ENCODE assay signal across 15 mouse cellular contexts in the genomic region with DNA sequence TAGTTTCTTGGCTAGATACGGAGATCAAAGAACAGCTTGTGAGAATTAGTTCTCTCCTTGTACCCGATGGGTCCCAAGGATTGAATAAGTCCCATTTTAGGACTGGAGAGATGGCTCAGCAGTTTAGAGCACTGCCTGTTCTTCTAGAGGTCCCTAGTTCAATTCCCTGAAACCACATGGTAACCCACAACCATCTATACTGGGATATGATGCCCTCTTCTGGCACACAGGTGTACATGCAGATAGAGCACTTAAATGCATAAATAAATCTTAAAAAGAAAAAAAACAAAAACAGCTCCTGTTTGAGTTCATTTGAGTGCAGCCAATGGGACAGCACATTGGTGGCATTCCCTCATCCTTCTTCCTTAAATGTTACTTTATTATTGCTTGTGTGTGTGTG. TPM values are rescaled to one million over a fixed set of nuclear protein-coding genes. Genes with fewer than 3 reads are reported as not detected.
DNase-seq lines count a peak whose midpoint lies in the region; ATAC-seq and TF ChIP-seq lines count a peak whose summit lies in the region.
"Had no signal": no experiment of that assay in that cellular context is flagged by ENCODE, and none has a peak within 500 bp of the region (broad histone marks: within the 10 kb centered on the region; RNA-seq: fewer than 3 reads in every experiment).

No protein-coding gene starts in this region.

- POLR2A ChIA-PET in Patski (lab: Charles Lee): interaction anchor here (0.7 kb wide), 1 partner anchor 80 kb away, joined by 8 read pairs; no protein-coding TSS in a partner anchor

- CTCF ChIA-PET in Patski (lab: Charles Lee): interaction anchor here (0.9 to 1.9 kb wide), 9 partner anchors 9 to 244 kb away, joined by 3 to 12 read pairs (median 4); partner anchors contain the start of gene Smc3

- H3K79me2 ChIP-seq in heart, adult 2 months (replicated peaks; ENCODE audit: control insufficient read depth, insufficient read depth, low read length): no peaks in the 10 kb centered on the region

- no peak overlapping the region for H3K4me3 ChIP-seq in heart, adult 2 months
- no peak overlapping the region for H3K4me3 ChIP-seq in heart, embryonic 10.5 days
- H3K4me3 ChIP-seq: erythroblast, embryonic 14.5 days; heart, embryonic 15.5 days had no signal

- ATAC-seq in Patski: no peak
- ATAC-seq: inflammation-experienced regulatory T-cells, adult 6 months had no signal

- no peak overlapping the region for H3K27ac ChIP-seq in heart, adult 2 months
- H3K27ac ChIP-seq in heart, embryonic 10.5 days: no peak overlapping the region
- H3K27ac ChIP-seq: heart, embryonic 15.5 days had no signal

- peak; percentile 58 for TF ChIP-seq CTCF in heart, adult 2 months (IDR thresholded peaks at IDR 0.05)
- peak; percentile 47 for TF ChIP-seq CTCF in Patski (IDR thresholded peaks at IDR 0.05)

- no peaks in the 10 kb centered on the region for H3K27me3 ChIP-seq in heart, adult 2 months (ENCODE audit: control insufficient read depth, insufficient read depth, low read length)
- no peaks in the 10 kb centered on the region for H3K27me3 ChIP-seq in heart, embryonic 10.5 days (ENCODE audit: insufficient read depth, poor library complexity, severe bottlenecking)
- H3K27me3 ChIP-seq in Patski: no peaks in the 10 kb centered on the region
- H3K27me3 ChIP-seq: heart, embryonic 15.5 days had no signal

- TF ChIP-seq POLR2A in heart, adult 2 months (IDR thresholded peaks at IDR 0.05; ENCODE audit: insufficient read depth, low read depth, low read length): no peak

- no peak overlapping the region for H3K9ac ChIP-seq in heart, adult 2 months (ENCODE audit: low read depth, low read length)
- H3K9ac ChIP-seq: heart, embryonic 15.5 days had no signal

- WGBS in heart, adult 2 months: 90% methylated on average over 2 of the region's 2 CpGs
- WGBS in heart, embryonic 10.5 days: 90% methylated on average over 2 of the region's 2 CpGs

- DNase-seq in heart, adult 2 months: no peak
- DNase-seq in heart, embryonic 10.5 days (ENCODE audit: low spot score): no peak
- DNase-seq in retina, postnatal 1 day: peak; percentile 26
- no peak for DNase-seq in retina, embryonic 14.5 days (ENCODE audit: low spot score)
- no peak for DNase-seq in Patski (ENCODE audit: low read depth, low spot score)
- DNase-seq in naive thymus-derived CD4-positive, alpha-beta T cell, adult 2 months (ENCODE audit: low read depth): peak; percentile 58
- no peak for DNase-seq in frontal cortex, postnatal 14 days (ENCODE audit: low spot score in 2 of 2)
- no peak for DNase-seq in left cerebral cortex, postnatal 4 days
- DNase-seq: adrenal gland, postnatal 36 days; cerebellum, postnatal 14 days; thymus, postnatal 4 days had no signal

- in situ Hi-C loops in Patski (cut with MboI; ENCODE audit: low pct_unique_long_range_greater_than_20kb): no loop called here

- no peak for TF ChIP-seq EP300 in heart, adult 2 months (IDR thresholded peaks at IDR 0.05; ENCODE audit: insufficient read depth, low read depth, low read length)

- no peaks in the 10 kb centered on the region for H3K4me1 ChIP-seq in heart, adult 2 months (ENCODE audit: control insufficient read depth, insufficient read depth, low read length)
- no peaks in the 10 kb centered on the region for H3K4me1 ChIP-seq in heart, embryonic 10.5 days
- H3K4me1 ChIP-seq: heart, embryonic 15.5 days had no signal

- intact Hi-C loops in heart, adult 2 months (cut with DNase I): loop anchor here (5.0 kb wide), 1 partner anchor 36 kb away; the partner anchor contains the start of gene Smc3
- intact Hi-C loops in left cerebral cortex, postnatal 4 days (cut with DNase I): loop anchor here (10.0 kb wide), 1 partner anchor 243 kb away; the partner anchor contains the start of gene Smndc1

- no peaks in the 10 kb centered on the region; the same call in 1 of the 2 replicates for H3K36me3 ChIP-seq in heart, adult 2 months (ENCODE audit: control insufficient read depth, insufficient read depth, low read length)
- peaks cover 89% of the 10 kb centered on the region for H3K36me3 ChIP-seq in heart, embryonic 10.5 days

- H3K9me3 ChIP-seq in heart, embryonic 10.5 days: no peaks in the 10 kb centered on the region
- H3K9me3 ChIP-seq: G1E; heart, embryonic 15.5 days had no signal

RNA-seq across cellular contexts. Expression of gene Smc3, which starts 37.8 kb away (rescaled TPM):
- total RNA-seq in heart, adult 2 months (2021): 10 to 100 TPM; 20.4 to 20.6 TPM
- polyA plus RNA-seq in heart, adult 2 months (2012; rRNA removed): 3.4 and 6.1 TPM in 2 replicates
- 47.0 and 64.8 TPM in 2 replicates for polyA plus RNA-seq in heart, embryonic 10.5 days (2016; fragmentation: Nextera tagmentation; extraction: Ambion mirVana)
- 60.2 TPM for polyA plus RNA-seq in Patski (2021)
- 10 to 100 TPM; 52.0 to 56.2 TPM for total RNA-seq in left cerebral cortex, postnatal 4 days (2021)

RNA-seq across cellular contexts. Expression of gene Rbm20, which starts 39.1 kb away (rescaled TPM):
- total RNA-seq in heart, adult 2 months (2021): 100 to 1,000 TPM; 194 to 231 TPM
- polyA plus RNA-seq in heart, adult 2 months (2012; rRNA removed): 143 and 161 TPM in 2 replicates
- 18.3 and 34.7 TPM in 2 replicates for polyA plus RNA-seq in heart, embryonic 10.5 days (2016; fragmentation: Nextera tagmentation; extraction: Ambion mirVana)
- polyA plus RNA-seq in Patski (2021): 0.72 TPM
- 1 to 10 TPM; 1.0 to 2.6 TPM for total RNA-seq in left cerebral cortex, postnatal 4 days (2021)
- polyA plus RNA-seq: erythroblast, embryonic 14.5 days had no signal

RNA-seq across cellular contexts. Expression of gene Nutf2-ps1, which starts 49.2 kb away (rescaled TPM):
- total RNA-seq in heart, adult 2 months (2021): 10 to 100 TPM; 65.8 to 74.1 TPM
- polyA plus RNA-seq in heart, adult 2 months (2012; rRNA removed): 155 and 162 TPM in 2 replicates
- polyA plus RNA-seq in heart, embryonic 10.5 days (2016; fragmentation: Nextera tagmentation; extraction: Ambion mirVana): 373 and 457 TPM in 2 replicates
- polyA plus RNA-seq in Patski (2021): 123 TPM
- total RNA-seq in left cerebral cortex, postnatal 4 days (2021): 10 to 100 TPM; 67.0 to 78.7 TPM

Comparison
In these comparisons a context has a peak if more than half of its experiments do, and no peak if none do; other contexts are left out.
1. DNase-seq: peak in retina, postnatal 1 day (single experiment) and naive thymus-derived CD4-positive, alpha-beta T cell, adult 2 months (single experiment); none in heart, adult 2 months (0 of 2), heart, embryonic 10.5 days (single experiment), retina, embryonic 14.5 days (single experiment), Patski (single experiment), frontal cortex, postnatal 14 days (0 of 2) and left cerebral cortex, postnatal 4 days (single experiment).
2. RNA of gene Rbm20, which starts 39.1 kb away (polyA plus RNA-seq): 143 to 161 TPM in heart, adult 2 months and 18.3 to 34.7 TPM in heart, embryonic 10.5 days; 0.72 TPM in Patski (single experiment); every median in the first group is over 10 times any median in the second.